Mouse (Mus musculus) spleen, adult 2 months (tissue): ENCODE results near the gene Cdkl1.

ENCODE experiments used
- CTCF ChIP-seq: fragments of 200-500 bp; IDR thresholded peaks from 2 replicates; pipeline ENCODE4 v1.5.1; 2011; ENCODE audit warnings: mild to moderate bottlenecking, inconsistent platforms; ENCODE audit not compliant: insufficient read depth, insufficient read length, insufficient replicate concordance; ENCODE audit errors: extremely low read depth
- POLR2A ChIP-seq: fragments of 200-500 bp; IDR thresholded peaks from 2 replicates; pipeline ENCODE4 v1.6.1; 2011; ENCODE audit warnings: low read depth, low read length, inconsistent platforms

GRCm38 (mm10) chr12:69828214-69828613, 37.1 kb upstream of the Cdkl1 start:
- TF ChIP-seq POLR2A, result no peak
- TF ChIP-seq CTCF, result no peak
